Mouse (Mus musculus) embryonic facial prominence, embryonic 14.5 days (tissue): ENCODE measurements at regions not wholly inside any gene's neighbourhood (a gene's known extent, or its start where the extent isn't known, plus 50 kb on each side); places are given as distances from the start of the nearest gene placed in this dataset.
A peak's percentile ranks its signal among the peaks of the same experiment; 100 is the strongest.

Experiments
- ATAC-seq: fragments of 200-750 bp; cut with Nextera tagmentation; 2 replicates; pipeline ENCODE4 v1.8.0; 2017; ENCODE audit warnings: low read depth, moderate number of reproducible peaks, moderate TSS enrichment
- DNase-seq: peaks from one replicate; pipeline ENCODE4 v3.0.0-alpha.2; 2015; ENCODE audit warnings: low spot score
- H3K27ac ChIP-seq: fragments of 300-500 bp; sonication (generic); replicated peaks from 2 replicates; pipeline ENCODE4 v1.5.1; 2014; ENCODE audit warnings: low read depth, mild to moderate bottlenecking, low read length, moderate library complexity
- H3K27me3 ChIP-seq: fragments of 300-500 bp; sonication (generic); replicated peaks from 2 replicates; pipeline ENCODE4 v1.6.1; 2014; ENCODE audit warnings: low read length; ENCODE audit not compliant: control insufficient read depth, insufficient read depth
- H3K36me3 ChIP-seq: fragments of 300-500 bp; sonication (generic); 2 replicates; pipeline ENCODE4 v1.6.1; 2014; ENCODE audit warnings: low read length, mixed read lengths; ENCODE audit not compliant: control insufficient read depth, insufficient read depth
- H3K4me1 ChIP-seq: fragments of 300-500 bp; sonication (generic); 2 replicates; pipeline ENCODE4 v1.6.1; 2014; ENCODE audit warnings: antibody characterized with exemption, low read length; ENCODE audit not compliant: control insufficient read depth, insufficient read depth
- H3K4me2 ChIP-seq: fragments of 300-500 bp; sonication (generic); 2 replicates; pipeline ENCODE4 v1.6.1; 2014; ENCODE audit warnings: low read depth, mild to moderate bottlenecking, low read length, moderate library complexity, mixed read lengths
- H3K4me3 ChIP-seq: fragments of 300-500 bp; sonication (generic); 2 replicates; pipeline ENCODE4 v1.5.1; 2014; ENCODE audit warnings: low read depth, mild to moderate bottlenecking, low read length
- H3K9ac ChIP-seq: fragments of 300-500 bp; sonication (generic); 2 replicates; pipeline ENCODE4 v1.6.1; 2014; ENCODE audit warnings: low read depth, mild to moderate bottlenecking, low read length, moderate library complexity, mixed read lengths
- H3K9me3 ChIP-seq: fragments of 300-500 bp; sonication (generic); 2 replicates; pipeline ENCODE4 v1.6.1; 2016; ENCODE audit warnings: low read length; ENCODE audit not compliant: control insufficient read depth
- WGBS: fragments of 180-500 bp; shearing (Covaris S2); extraction: QIAGEN DNeasy Blood & Tissue Kit; methylation state at CpG from one replicate; pipeline ENCODE4 v1.1.7; 2014; 5-methylcytosine and 5-hydroxymethylcytosine counted together

- Histone ChIP-seq H3K27me3 (no peaks in the 10 kb centered on the region), H3K4me3 (no peak overlapping the region), H3K36me3 (no peaks in the 10 kb centered on the region), H3K4me1 (no peaks in the 10 kb centered on the region), H3K9me3 (no peaks in the 10 kb centered on the region), H3K27ac (no peak overlapping the region), H3K4me2 (no peak overlapping the region), H3K9ac (no peak overlapping the region)
- 89% methylated on average over 5 of the region's 5 CpGs for WGBS
- ATAC-seq (no peak), DNase-seq (no peak)
Observed at GRCm38 (mm10) chr12:12825842-12826241, 115.9 kb downstream of the Mycn start.

GRCm38 (mm10) chr12:12821473-12821872 lies 120.2 kb downstream of the Mycn start:
- H3K9me3 ChIP-seq = no peaks in the 10 kb centered on the region
- H3K36me3 ChIP-seq = no peaks in the 10 kb centered on the region
- no peak overlapping the region for H3K9ac ChIP-seq
- WGBS = 77% methylated on average over 7 of the region's 7 CpGs
- peak; percentile 57; the same call in 1 of the 2 replicates for ATAC-seq
- H3K4me1 ChIP-seq = no peaks in the 10 kb centered on the region
- no peak overlapping the region for H3K4me2 ChIP-seq
- no peak overlapping the region for H3K27ac ChIP-seq
- DNase-seq = no peak
- no peak overlapping the region for H3K4me3 ChIP-seq
- no peaks in the 10 kb centered on the region for H3K27me3 ChIP-seq

- Histone ChIP-seq H3K4me1 (no peaks in the 10 kb centered on the region), H3K9ac (no peak overlapping the region), H3K4me2 (no peak overlapping the region), H3K4me3 (no peak overlapping the region), H3K27me3 (no peaks in the 10 kb centered on the region), H3K27ac (no peak overlapping the region), H3K9me3 (no peaks in the 10 kb centered on the region), H3K36me3 (no peaks in the 10 kb centered on the region)
- 93% methylated on average over 2 of the region's 2 CpGs for WGBS
- no peak for DNase-seq
- peak; percentile 35; the same call in 1 of the 2 replicates for ATAC-seq
Observed at GRCm38 (mm10) chr12:12820668-12821351, 120.9 kb downstream of the Mycn start.

GRCm38 (mm10) chr12:12819746-12820145 lies 122.0 kb downstream of the Mycn start:
- ATAC-seq = no peak
- WGBS = 79% methylated on average over 5 of the region's 5 CpGs

GRCm38 (mm10) chr12:12814693-12815092 lies 127.0 kb downstream of the Mycn start:
- peaks cover 14% of the 10 kb centered on the region; the same call in 1 of the 2 replicates for H3K4me1 ChIP-seq
- no peak overlapping the region for H3K4me2 ChIP-seq
- DNase-seq = no peak
- no peak overlapping the region for H3K27ac ChIP-seq
- ATAC-seq = no peak
- no peaks in the 10 kb centered on the region for H3K36me3 ChIP-seq
- no peak overlapping the region for H3K9ac ChIP-seq
- H3K4me3 ChIP-seq = no peak overlapping the region
- H3K27me3 ChIP-seq = no peaks in the 10 kb centered on the region
- no peaks in the 10 kb centered on the region for H3K9me3 ChIP-seq
- WGBS = 31% methylated on average over 5 of the region's 5 CpGs

More at GRCm38 (mm10) chr12:12819746-12820145, 122.0 kb downstream of the Mycn start:
- Histone ChIP-seq H3K27ac (no peak overlapping the region), H3K36me3 (no peaks in the 10 kb centered on the region), H3K4me3 (no peak overlapping the region), H3K4me2 (no peak overlapping the region), H3K4me1 (no peaks in the 10 kb centered on the region), H3K27me3 (no peaks in the 10 kb centered on the region), H3K9me3 (no peaks in the 10 kb centered on the region), H3K9ac (no peak overlapping the region)
- DNase-seq = no peak

GRCm38 (mm10) chr12:12812873-12813272 lies 128.8 kb downstream of the Mycn start:
- ATAC-seq (peak; percentile 73; the same call in 1 of the 2 replicates), DNase-seq (peak; percentile 60)
- Histone ChIP-seq H3K36me3 (no peaks in the 10 kb centered on the region), H3K4me2 (no peak overlapping the region), H3K27ac (no peak overlapping the region), H3K9me3 (no peaks in the 10 kb centered on the region), H3K4me3 (no peak overlapping the region), H3K4me1 (peaks cover 15% of the 10 kb centered on the region; the same call in 1 of the 2 replicates), H3K27me3 (no peaks in the 10 kb centered on the region), H3K9ac (no peak overlapping the region)
- WGBS = 27% methylated on average over 6 of the region's 6 CpGs

GRCm38 (mm10) chr12:12810943-12811342 lies 130.8 kb downstream of the Mycn start:
- no peak for ATAC-seq
- no peak for DNase-seq
- Histone ChIP-seq H3K4me1 (peaks cover 15% of the 10 kb centered on the region; the same call in 1 of the 2 replicates), H3K27me3 (no peaks in the 10 kb centered on the region), H3K4me3 (no peak overlapping the region), H3K4me2 (peak overlapping the region; percentile 51; the same call in 1 of the 2 replicates), H3K9ac (no peak overlapping the region), H3K9me3 (no peaks in the 10 kb centered on the region), H3K27ac (no peak overlapping the region), H3K36me3 (no peaks in the 10 kb centered on the region)
- WGBS = 12% methylated on average over 7 of the region's 7 CpGs

GRCm38 (mm10) chr12:12810159-12810885 lies 131.4 kb downstream of the Mycn start:
- peak overlapping the region; percentile 38 for H3K9ac ChIP-seq
- H3K36me3 ChIP-seq = no peaks in the 10 kb centered on the region
- no peaks in the 10 kb centered on the region for H3K9me3 ChIP-seq
- 10% methylated on average over 16 of the region's 16 CpGs for WGBS
- ATAC-seq = peak; percentile 58
- peak; percentile 67 for DNase-seq
- peak overlapping the region; percentile 51 for H3K4me2 ChIP-seq
- peaks cover 15% of the 10 kb centered on the region; the same call in 1 of the 2 replicates for H3K4me1 ChIP-seq
- no peaks in the 10 kb centered on the region for H3K27me3 ChIP-seq
- peak overlapping the region; percentile 18; the same call in 1 of the 2 replicates for H3K4me3 ChIP-seq
- H3K27ac ChIP-seq = 0 out of 2 replicates have a peak overlapping the region, but pooled peaks have one; percentile 22
